Mouse (Mus musculus) adrenal gland, postnatal 10 days (tissue): ENCODE results near the gene Hist1h2bq. TPM values are rescaled to one million over a fixed set of nuclear protein-coding genes. Genes with fewer than 3 reads are reported as not detected.
"Not testable (repeated sequence)": the region's sequence is repeated elsewhere in the genome, so short reads cannot be mapped to it uniquely, and the experiment has no call there.

Source experiments
- DNase-seq: peaks from one replicate; pipeline ENCODE4 v3.0.0; 2021; ENCODE audit warnings: mixed read lengths
- long read RNA-seq, 2 experiments: library from polyadenylated mRNA; stranded (forward); transcript quantifications; one replicate each; pipeline ENCODE4 v2.0.0; 2021
- total RNA-seq, 2 experiments: library from RNA; stranded (reverse); gene quantifications; 2 replicates each; pipeline ENCODE4 v1.2.3; 2021

Hist1h2bq gene
- total RNA-seq: 100 to 1,000 TPM; 207 to 275 TPM
- long read RNA-seq, experiment 1: 0 reads
- long read RNA-seq, experiment 2: 0 reads

DNA sequence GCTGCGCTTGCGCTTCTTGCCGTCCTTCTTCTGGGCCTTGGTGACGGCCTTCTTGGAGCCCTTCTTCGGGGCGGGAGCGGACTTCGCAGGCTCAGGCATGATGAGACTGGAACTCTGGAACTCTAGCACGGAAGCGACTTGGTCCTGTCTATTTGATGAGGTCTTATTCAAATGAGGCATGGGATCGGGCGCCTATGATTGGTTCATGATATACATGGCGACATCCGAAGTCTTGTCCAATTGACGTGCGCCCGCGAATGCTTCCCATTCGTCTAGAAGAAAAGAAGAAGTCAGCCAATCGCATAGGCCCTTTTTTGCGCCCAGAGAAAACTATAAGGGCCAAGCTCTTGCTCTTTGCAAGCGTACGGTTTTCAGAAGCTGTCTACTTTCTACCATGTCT is at the start of gene Hist1h2bq, which contains the start of gene Hist1h2ao:
Gene Hist1h2bq, minus strand, starts transcription at position 125 of the 400 bp plus-strand sequence.
Gene Hist1h2ao, plus strand, starts transcription at position 393 of the 400 bp plus-strand sequence.
- DNase-seq: not testable (repeated sequence)

DNA sequence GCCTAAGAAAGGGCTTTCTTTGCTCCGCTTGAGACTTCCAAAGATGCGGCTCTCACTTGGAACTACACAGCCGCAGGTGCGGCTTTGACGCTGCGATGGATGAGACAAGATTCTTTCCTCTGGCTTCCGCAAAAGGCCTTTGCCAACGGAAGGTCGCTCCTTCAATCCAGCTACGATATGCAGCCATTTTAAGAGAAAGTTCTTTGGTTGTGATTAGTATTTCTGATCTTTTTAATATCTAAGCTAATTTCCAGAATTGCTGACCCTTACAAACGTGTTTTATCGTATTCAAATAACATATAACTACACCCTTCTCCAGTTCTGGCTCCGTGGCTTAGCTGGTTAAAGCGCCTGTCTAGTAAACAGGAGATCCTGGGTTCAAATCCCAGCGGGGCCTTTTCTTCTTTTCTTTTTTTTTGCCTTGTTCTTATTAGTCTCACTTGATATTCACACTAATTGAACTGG is 45.7 kb upstream of the Hist1h2bq start:
- DNase-seq: peak; percentile 19

DNA sequence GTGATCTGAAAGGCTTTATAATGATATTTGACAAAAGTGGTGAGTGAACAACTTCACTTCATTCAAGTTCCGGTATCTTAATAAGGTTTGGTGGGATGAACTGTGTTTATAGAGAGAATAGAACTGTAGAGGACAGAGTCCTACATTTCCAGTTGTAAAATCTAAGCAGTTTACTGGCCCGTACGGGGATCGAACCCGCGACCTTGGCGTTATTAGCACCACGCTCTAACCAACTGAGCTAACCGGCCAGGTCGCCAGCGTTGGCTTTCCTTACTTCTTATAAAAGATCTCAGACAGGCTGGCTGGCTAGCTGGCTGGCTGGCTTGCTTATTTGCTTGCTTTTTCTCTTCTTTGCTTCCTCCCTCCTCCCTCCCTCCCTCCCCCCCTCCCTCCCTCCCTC is 45.1 kb upstream of the Hist1h2bq start:
- peak; percentile 71 for DNase-seq

DNA sequence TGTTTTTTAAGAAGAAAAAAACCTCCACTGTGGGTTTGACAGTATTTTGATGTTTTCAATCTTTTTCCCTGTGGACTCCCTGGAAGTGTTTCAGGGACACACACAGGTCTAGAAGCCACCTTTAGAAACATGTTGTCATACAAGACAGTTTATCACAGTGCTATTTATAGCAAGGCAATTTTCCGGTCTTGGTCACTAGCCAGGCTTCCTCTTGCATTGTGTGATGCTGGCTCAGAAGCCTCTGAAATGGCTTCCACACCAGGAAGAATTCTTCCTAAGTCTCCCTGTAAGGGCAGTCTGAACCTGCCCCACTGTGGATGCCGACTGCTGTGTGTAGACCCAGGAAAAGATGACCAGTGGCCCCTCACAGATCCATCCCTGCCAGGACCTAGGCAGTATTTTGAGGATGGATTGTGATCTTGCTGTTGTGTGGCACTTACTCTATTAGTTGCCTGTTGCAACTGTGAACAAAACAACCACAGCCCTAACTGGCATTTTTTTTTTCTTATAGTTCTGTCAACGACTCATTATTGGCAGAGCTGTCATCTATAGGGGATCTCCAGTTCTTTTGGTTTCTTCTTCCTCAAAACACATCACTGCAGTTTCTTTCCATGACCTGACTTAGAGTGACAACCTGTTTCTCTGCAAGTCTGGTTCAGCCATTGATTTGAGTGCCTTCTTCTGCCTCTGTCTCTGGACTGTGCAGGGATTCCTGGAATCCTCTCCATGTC is 42.4 kb upstream of the Hist1h2bq start:
- peak; percentile 19 for DNase-seq

DNA sequence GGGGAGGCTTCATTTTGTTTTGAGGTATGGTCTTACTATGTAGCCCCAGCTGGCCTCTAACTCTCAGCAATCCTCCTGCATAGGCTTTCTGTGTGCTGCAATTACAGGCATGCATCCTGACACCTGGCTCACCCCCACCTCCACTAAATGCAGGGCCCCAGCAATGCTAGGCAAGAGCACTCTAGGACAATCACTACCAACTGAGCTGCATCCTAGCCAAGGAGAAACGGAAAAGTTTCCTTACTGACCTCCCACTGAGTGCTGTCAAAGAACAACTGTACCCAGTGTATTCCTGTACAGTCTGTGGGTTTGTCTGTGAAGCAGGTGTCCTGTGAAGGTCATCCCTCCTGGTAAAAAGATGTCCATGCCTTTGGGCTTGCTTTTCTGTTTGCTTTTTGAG is 40.7 kb upstream of the Hist1h2bq start:
- not testable (repeated sequence) for DNase-seq

DNA sequence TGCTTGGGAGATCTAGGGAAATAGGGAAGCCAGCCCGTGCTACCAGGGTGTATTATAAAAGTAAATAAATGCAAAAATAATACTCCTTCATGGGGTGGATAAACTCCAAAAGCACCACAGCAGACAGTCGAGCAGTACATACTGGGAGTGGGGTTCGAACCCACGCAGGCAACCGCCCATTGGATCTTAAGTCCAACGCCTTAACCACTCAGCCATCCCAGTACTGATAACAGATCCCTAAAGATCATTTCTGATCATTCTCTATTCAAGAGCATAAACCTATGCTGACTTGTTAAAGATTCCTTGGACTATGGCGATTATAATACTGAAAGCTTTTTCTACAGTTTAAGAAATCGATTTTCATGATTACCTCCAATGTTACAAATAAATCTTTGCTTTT is 37.9 kb upstream of the Hist1h2bq start:
- DNase-seq: no peak

DNA sequence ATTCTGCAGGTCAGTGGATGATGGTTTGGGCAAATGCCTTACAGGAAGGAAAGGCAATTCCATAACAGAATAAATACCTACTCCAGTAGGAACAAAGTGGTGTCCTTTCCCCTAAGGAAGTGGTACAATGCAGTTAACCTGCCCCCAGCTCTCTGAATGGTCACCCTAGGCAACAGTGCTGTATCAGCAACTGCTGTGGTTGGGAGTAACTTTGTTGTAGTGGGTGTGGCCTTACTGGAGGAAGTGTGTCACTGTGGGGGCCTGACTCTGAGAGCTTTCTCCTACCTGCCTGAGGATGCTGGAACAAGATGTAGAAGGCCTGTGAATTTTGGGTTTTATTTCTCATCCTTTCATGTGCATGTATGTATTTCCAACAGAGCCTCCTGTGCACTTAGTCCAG is 36.4 kb upstream of the Hist1h2bq start:
- DNase-seq: not testable (repeated sequence)

DNA sequence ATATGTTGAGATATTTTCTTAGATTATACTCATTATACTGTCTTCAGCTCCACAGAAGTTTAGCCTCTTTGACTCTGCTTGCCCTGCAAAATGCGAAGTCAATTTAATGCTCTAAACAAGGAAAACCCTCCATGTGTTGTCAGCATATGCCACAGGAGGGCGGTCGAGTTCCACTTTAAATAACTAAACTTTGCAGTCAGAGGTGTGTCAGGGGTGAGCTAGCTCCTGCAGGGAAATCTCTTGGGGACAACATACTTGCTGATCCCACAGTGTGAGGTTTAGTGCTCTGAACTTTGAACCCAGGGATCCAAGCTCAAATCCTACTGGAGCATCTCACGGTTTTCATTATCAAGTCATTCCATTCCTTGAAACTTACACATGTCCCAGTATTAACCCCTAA is 30.5 kb upstream of the Hist1h2bq start:
- DNase-seq: not testable (repeated sequence)

DNA sequence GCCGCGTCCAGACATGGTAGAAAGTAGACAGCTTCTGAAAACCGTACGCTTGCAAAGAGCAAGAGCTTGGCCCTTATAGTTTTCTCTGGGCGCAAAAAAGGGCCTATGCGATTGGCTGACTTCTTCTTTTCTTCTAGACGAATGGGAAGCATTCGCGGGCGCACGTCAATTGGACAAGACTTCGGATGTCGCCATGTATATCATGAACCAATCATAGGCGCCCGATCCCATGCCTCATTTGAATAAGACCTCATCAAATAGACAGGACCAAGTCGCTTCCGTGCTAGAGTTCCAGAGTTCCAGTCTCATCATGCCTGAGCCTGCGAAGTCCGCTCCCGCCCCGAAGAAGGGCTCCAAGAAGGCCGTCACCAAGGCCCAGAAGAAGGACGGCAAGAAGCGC is 23.5 kb upstream of the Hist1h2bq start, which contains the start of the genes Hist1h2ap and Hist1h2br:
Gene Hist1h2ap, minus strand, starts transcription at position 47 of the 400 bp plus-strand sequence.
Gene Hist1h2br, plus strand, starts transcription at position 283 of the 400 bp plus-strand sequence.
- not testable (repeated sequence) for DNase-seq

DNA sequence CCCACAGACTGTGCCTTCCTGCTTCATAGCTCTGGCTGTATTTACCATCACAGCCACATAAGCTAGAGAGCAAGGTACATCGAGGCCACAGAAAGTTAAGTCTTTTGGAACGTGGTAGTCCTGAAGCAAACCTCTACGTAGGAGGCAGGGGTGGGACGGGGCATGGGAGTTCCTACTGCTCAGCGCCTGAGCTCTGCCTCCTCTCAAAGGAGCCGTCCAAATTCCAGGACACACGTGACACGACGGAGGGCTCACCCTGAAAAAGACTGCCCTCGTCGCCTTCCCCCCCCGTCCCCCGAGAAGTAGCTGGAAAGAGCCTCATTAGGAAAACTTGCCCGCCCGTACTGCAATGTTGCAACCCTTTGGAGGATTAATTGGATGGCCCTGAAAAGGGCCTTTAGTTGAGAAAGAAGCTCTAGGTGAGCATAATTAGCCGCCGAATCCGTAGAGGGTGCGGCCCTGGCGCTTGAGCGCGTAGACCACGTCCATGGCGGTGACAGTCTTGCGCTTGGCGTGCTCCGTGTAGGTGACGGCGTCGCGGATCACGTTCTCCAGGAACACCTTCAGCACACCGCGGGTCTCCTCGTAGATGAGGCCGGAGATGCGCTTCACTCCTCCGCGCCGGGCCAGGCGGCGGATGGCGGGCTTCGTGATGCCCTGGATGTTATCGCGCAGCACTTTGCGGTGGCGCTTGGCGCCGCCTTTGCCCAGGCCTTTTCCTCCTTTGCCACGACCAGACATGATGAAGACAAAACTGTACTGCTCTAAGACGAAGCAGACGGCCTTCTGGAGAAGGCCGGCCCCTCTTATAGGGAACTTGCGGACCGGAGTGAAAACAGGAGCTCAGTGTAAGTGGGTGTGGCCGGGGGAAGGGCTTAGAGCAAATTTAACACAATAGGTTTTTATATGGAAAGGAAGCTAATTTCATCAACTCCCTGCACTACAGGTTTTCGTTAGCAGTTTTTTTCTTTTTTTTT is 21.7 kb upstream of the Hist1h2bq start, which contains the start of gene Hist1h4n:
Gene Hist1h4n, minus strand, starts transcription at position 779 of the 977 bp plus-strand sequence.
- peak; percentile 35 for DNase-seq

DNA sequence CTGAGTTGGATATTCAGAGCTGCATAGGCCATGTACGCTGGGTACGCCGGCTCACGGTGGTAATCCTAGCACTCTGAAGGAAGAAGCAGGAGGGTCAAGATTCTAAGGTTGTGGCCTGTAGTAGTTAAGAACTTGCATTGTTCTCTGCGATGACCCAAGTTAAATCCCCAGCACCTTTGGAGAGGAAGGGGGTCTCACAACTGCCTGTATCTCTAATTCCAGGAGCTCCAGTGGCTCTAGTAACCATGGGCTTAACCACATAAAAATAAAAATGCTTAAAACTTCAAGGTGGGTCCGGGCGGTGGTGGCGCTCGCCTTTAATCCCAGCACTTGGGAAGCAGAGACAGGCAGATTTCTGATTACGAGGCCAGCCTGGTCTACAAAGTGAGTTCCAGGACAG is 20.3 kb upstream of the Hist1h2bq start:
- DNase-seq: no peak

DNA sequence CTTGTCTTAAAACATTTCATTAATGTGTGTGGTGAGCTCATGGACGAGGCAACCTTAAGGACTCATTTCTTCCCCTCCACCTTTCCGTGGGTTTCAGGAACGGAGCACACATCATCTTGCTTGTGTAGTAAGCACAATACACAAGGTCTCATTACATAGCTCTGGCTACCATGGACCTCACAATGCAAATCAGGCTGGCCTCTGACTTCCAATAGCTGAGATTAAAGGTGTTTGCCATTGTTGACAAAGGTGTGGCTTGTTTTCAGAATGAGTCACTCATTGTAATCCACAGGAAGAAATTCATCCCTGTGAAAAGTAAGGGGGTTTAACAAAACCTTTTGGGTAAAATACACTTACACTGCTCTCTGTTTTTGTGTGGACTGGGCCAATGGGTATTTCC is 18.5 kb upstream of the Hist1h2bq start:
- DNase-seq: no peak

DNA sequence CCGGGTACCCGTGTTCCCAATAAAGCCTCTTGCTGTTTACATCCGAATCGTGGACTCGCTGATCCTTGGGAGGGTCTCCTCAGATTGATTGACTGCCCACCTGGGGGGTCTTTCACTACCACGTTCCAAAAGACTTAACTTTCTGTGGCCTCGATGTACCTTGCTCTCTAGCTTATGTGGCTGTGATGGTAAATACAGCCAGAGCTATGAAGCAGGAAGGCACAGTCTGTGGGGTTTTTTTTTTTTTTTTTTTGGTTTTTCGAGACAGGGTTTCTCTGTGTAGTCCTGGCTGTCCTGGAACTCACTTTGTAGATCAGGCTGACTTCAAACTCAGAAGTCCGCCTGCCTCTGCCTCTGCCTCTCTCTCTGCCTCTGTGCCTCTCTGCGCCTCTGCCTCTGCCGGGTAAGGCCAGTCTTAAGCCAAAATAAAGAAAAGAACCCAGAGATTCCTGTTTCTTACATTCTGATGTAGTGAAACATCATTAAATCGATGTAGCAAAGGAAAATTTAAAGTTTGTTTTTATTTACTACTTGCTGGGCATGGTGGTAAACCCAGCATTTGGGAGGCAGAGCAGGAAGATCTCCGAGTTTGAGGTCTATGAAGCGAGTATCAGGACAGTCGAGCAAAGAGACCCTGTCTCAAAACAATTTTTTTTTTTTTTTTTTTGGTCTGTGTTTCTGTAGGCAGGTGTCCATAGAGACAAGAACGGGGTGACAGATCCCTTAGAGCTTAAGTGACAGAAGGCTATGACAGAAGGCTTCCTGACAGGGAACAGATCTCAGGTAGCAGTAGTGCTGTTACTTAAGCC is 10.3 kb upstream of the Hist1h2bq start:
- not testable (repeated sequence) for DNase-seq

DNA sequence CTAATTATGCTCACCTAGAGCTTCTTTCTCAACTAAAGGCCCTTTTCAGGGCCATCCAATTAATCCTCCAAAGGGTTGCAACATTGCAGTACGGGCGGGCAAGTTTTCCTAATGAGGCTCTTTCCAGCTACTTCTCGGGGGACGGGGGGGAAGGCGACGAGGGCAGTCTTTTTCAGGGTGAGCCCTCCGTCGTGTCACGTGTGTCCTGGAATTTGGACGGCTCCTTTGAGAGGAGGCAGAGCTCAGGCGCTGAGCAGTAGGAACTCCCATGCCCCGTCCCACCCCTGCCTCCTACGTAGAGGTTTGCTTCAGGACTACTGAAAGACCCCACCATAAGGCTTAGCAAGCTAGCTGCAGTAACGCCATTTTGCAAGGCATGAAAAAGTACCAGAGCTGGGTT is 2.1 kb upstream of the Hist1h2bq start:
- DNase-seq: not testable (repeated sequence)

DNA sequence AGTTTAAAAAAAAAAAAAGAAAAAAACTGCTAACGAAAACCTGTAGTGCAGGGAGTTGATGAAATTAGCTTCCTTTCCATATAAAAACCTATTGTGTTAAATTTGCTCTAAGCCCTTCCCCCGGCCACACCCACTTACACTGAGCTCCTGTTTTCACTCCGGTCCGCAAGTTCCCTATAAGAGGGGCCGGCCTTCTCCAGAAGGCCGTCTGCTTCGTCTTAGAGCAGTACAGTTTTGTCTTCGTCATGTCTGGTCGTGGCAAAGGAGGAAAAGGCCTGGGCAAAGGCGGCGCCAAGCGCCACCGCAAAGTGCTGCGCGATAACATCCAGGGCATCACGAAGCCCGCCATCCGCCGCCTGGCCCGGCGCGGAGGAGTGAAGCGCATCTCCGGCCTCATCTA is 1.5 kb upstream of the Hist1h2bq start, which contains the start of gene Hist1h4m:
Gene Hist1h4m, plus strand, starts transcription at position 208 of the 400 bp plus-strand sequence.
- DNase-seq: peak; percentile 61

DNA sequence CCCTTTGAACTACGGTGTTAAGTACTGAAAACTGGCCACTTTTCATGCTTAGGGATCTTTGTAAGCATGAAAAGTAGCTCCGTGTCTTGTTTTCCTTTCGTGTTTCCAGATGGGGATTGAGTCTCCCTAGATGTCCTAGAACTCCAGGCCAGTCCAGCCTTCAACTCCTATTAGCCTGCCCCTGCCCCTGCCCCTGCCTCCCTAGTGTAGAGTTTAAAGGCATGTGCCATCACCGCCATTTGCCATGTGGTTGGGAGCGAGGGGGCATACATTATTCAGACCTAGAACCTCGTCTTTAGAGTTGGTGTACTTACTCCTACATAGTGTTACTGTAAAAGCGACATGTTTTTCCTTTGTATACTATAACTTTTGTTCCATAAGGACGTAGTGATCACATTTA is 1.1 kb upstream of the Hist1h2bq start:
- DNase-seq: not testable (repeated sequence)

DNA sequence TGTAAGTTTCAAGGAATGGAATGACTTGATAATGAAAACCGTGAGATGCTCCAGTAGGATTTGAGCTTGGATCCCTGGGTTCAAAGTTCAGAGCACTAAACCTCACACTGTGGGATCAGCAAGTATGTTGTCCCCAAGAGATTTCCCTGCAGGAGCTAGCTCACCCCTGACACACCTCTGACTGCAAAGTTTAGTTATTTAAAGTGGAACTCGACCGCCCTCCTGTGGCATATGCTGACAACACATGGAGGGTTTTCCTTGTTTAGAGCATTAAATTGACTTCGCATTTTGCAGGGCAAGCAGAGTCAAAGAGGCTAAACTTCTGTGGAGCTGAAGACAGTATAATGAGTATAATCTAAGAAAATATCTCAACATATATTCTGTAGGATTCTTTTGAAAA is 6.9 kb downstream of the Hist1h2bq start:
- not testable (repeated sequence) for DNase-seq

DNA sequence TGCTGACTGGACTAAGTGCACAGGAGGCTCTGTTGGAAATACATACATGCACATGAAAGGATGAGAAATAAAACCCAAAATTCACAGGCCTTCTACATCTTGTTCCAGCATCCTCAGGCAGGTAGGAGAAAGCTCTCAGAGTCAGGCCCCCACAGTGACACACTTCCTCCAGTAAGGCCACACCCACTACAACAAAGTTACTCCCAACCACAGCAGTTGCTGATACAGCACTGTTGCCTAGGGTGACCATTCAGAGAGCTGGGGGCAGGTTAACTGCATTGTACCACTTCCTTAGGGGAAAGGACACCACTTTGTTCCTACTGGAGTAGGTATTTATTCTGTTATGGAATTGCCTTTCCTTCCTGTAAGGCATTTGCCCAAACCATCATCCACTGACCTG is 12.8 kb downstream of the Hist1h2bq start:
- not testable (repeated sequence) for DNase-seq

DNA sequence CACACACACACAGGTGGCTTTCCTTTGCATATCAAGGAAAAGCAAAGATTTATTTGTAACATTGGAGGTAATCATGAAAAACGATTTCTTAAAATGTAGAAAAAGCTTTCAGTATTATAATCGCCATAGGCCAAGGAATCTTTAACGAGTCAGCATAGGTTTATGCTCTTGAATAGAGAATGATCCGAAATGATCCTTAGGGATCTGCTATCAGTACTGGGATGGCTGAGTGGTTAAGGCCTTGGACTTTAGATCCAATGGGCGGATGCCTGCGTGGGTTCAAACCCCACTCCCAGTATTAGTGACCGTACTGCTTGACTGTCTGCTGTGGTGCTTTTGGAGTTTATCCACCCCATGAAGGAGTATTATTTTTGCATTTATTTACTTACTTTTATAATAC is 14.4 kb downstream of the Hist1h2bq start:
- DNase-seq: no peak

DNA sequence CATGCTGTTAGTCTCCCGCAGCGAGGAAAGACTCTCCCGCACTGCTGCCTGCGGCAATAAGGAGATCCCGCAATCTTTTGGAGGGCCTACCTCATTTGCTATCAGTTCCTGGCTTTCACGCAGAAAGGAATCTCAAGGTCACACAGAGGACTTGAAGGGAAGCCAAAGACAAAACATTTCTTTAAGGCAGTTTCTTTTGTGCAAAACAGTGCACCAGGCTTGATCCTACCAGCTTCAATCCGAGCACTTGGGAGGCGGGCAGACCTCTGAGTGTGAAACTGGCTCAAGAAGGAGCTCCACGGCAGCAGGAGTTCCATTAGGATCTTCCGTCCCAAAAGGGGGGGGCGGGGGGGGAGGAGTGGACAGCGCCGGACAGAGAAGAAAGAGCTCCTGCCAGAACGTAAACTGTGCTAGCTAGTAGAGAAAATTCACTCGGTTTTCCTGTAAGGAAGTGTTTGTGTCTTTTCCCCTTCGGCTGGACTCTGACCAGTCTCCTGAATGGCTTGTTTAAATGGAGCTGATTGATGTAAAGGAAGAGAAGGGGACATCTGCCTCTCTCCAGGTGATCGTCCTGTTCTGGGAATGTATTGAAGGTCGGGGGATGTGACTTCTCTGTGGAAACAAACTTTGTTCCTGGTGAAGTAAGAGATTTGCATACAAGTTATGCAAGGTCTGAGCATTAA is 19.3 kb downstream of the Hist1h2bq start:
- DNase-seq: peak; percentile 36

DNA sequence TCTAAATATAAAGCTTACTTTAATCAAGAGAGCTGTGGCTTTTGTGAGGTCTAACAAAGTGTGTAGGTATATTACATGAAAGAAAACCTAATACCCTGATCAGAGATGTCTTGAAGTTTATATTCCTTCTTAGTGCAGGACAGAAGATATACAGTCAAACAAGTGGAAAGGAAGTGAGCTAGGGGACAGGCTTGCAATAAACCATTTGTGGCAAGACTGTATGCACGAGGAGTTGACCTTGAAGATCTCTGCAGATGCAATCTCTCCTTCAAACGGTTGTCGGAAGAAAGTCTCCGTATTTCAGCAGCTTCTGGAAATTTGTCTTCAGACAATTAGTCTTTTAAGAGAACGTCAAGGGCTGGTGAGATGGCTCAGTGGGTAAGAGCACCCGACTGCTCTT is 20.1 kb downstream of the Hist1h2bq start:
- no peak for DNase-seq
